Mouse (Mus musculus): ENCODE results near the gene Ptgds.
A peak's percentile ranks its signal among the peaks of the same experiment; 100 is the strongest.

Ptgds gene

GRCm38 (mm10) chr2:25479551-25480311 is 9.9 kb upstream of the Ptgds start:
- no peak for DNase-seq

- no peak for DNase-seq
Measured at GRCm38 (mm10) chr2:25477967-25478675, 8.3 kb upstream of the Ptgds start.

GRCm38 (mm10) chr2:25477541-25477940 is 7.7 kb upstream of the Ptgds start:
- no peak for DNase-seq

GRCm38 (mm10) chr2:25472550-25472949 is 2.7 kb upstream of the Ptgds start:
- no peak for DNase-seq

GRCm38 (mm10) chr2:25468962-25469915 is 607 bp downstream of the Ptgds start:
- DNase-seq, result peak; percentile 29 to 52

GRCm38 (mm10) chr2:25467606-25468303 is 2.1 kb downstream of the Ptgds start:
- no peak for DNase-seq

- no peak for DNase-seq
Measured at GRCm38 (mm10) chr2:25465816-25466635, 3.8 kb downstream of the Ptgds start.

GRCm38 (mm10) chr2:25465256-25465655 is 4.6 kb downstream of the Ptgds start:
- DNase-seq, result no peak

- no peak for DNase-seq
Measured at GRCm38 (mm10) chr2:25463630-25464029, 6.2 kb downstream of the Ptgds start.

GRCm38 (mm10) chr2:25461407-25461806 is 8.4 kb downstream of the Ptgds start:
- DNase-seq, result no peak

- DNase-seq, result peak; percentile 92 to 96
Measured at GRCm38 (mm10) chr2:25460551-25461309, 9.1 kb downstream of the Ptgds start, which contains the start of gene Paxx. Paxx (minus strand) TSS chr2:25461094.

GRCm38 (mm10) chr2:25460135-25460534 is 9.7 kb downstream of the Ptgds start:
- DNase-seq, result no peak

GRCm38 (mm10) chr2:25458911-25459310 is 10.9 kb downstream of the Ptgds start:
- DNase-seq, result peak; percentile 43 to 45

- DNase-seq, result no peak
Measured at GRCm38 (mm10) chr2:25457022-25457896, 12.6 kb downstream of the Ptgds start.

- DNase-seq, result peak; percentile 29 to 54
Measured at GRCm38 (mm10) chr2:25456205-25456953, 13.5 kb downstream of the Ptgds start, which contains the start of gene Clic3. Clic3 (plus strand) TSS chr2:25456838.

- no peak for DNase-seq
Measured at GRCm38 (mm10) chr2:25452951-25453350, 16.9 kb downstream of the Ptgds start.

- no peak for DNase-seq
Measured at GRCm38 (mm10) chr2:25450853-25451647, 18.8 kb downstream of the Ptgds start.

- no peak for DNase-seq
Measured at GRCm38 (mm10) chr2:25442682-25443081, 27.2 kb downstream of the Ptgds start.
